Mouse (Mus musculus) liver, embryonic 14.5 days (tissue): ENCODE data around the gene Grip1.

Source experiments
- CTCF ChIP-seq: IDR thresholded peaks from 2 replicates; pipeline ENCODE4 v1.5.1; 2016; ENCODE audit warnings: antibody characterized with exemption, low read depth, control low read depth
- EP300 ChIP-seq: IDR thresholded peaks from 2 replicates; pipeline ENCODE4 v1.6.1; 2016; ENCODE audit warnings: antibody characterized with exemption, low read depth

- TF ChIP-seq EP300, result no peak
- no peak for TF ChIP-seq CTCF
These were observed 24.0 kb downstream of the Grip1 start for GRCm38 (mm10) chr10:119477661-119478060.
